Mouse (Mus musculus) midbrain, embryonic 12.5 days (tissue): ENCODE measurements around the gene Lrrc49. TPM values are rescaled to one million over a fixed set of nuclear protein-coding genes. Genes with fewer than 3 reads are reported as not detected.

Experiments
- ATAC-seq: fragments of 200-750 bp; cut with Nextera tagmentation; 2 replicates; pipeline ENCODE4 v1.8.0; 2017; ENCODE audit warnings: low read depth, moderate TSS enrichment, moderate library complexity; ENCODE audit not compliant: low FRiP score
- H3K27ac ChIP-seq: fragments of 300-500 bp; sonication (generic); replicated peaks from 2 replicates; pipeline ENCODE4 v1.5.1; 2016; ENCODE audit warnings: mild to moderate bottlenecking
- H3K27me3 ChIP-seq: fragments of 300-500 bp; sonication (generic); 2 replicates; pipeline ENCODE4 v1.6.1; 2016; ENCODE audit warnings: mild to moderate bottlenecking
- H3K36me3 ChIP-seq: fragments of 300-500 bp; sonication (generic); 2 replicates; pipeline ENCODE4 v1.6.1; 2016
- H3K4me1 ChIP-seq: fragments of 300-500 bp; sonication (generic); 2 replicates; pipeline ENCODE4 v1.6.1; 2016
- H3K4me2 ChIP-seq: fragments of 300-500 bp; sonication (generic); replicated peaks from 2 replicates; pipeline ENCODE4 v1.6.1; 2016; ENCODE audit warnings: mild to moderate bottlenecking, moderate library complexity
- H3K4me3 ChIP-seq: fragments of 300-500 bp; sonication (generic); 2 replicates; pipeline ENCODE4 v1.5.1; 2016; ENCODE audit warnings: mild to moderate bottlenecking
- H3K9ac ChIP-seq: fragments of 300-500 bp; sonication (generic); replicated peaks from 2 replicates; pipeline ENCODE4 v1.6.1; 2016; ENCODE audit warnings: mild to moderate bottlenecking, moderate library complexity
- H3K9me3 ChIP-seq: fragments of 300-500 bp; sonication (generic); 2 replicates; pipeline ENCODE4 v1.6.1; 2016; ENCODE audit warnings: mild to moderate bottlenecking
- WGBS: fragments of 180-500 bp; shearing (Covaris S2); methylation state at CpG from one replicate; pipeline ENCODE4 v1.1.7; 2016; 5-methylcytosine and 5-hydroxymethylcytosine counted together
- polyA plus RNA-seq: library from polyadenylated mRNA; unstranded; fragments of >200 nt; fragmentation: Nextera tagmentation; extraction: Ambion mirVana; gene quantifications from 2 replicates; pipeline ENCODE4 v1.2.1, GENCODE M21; 2016

Lrrc49 gene
- polyA plus RNA-seq, 1 experiment from 2014 or later = 59.4 TPM

GRCm38 (mm10) chr9:60625895-60626294 is 62.1 kb downstream of the Lrrc49 start:
- Histone ChIP-seq H3K36me3 (0 out of 2 replicates have a peak, but pooled peaks cover under 1% of the 10 kb centered on the region), H3K27me3 (no peaks in the 10 kb centered on the region), H3K27ac (peak overlapping the region; percentile 39; the same call in 1 of the 2 replicates), H3K4me1 (peaks cover 13% of the 10 kb centered on the region), H3K9ac (no peak overlapping the region), H3K4me2 (no peak overlapping the region), H3K9me3 (no peaks in the 10 kb centered on the region), H3K4me3 (no peak overlapping the region)
- 20% methylated on average over 1 of the region's 2 CpGs for WGBS
- no peak for ATAC-seq

GRCm38 (mm10) chr9:60616946-60617345 is 71.0 kb downstream of the Lrrc49 start:
- WGBS = 78% methylated on average over 9 of the region's 9 CpGs
- no peak for ATAC-seq

GRCm38 (mm10) chr9:60616359-60616758 is 71.6 kb downstream of the Lrrc49 start:
- no peak overlapping the region for H3K4me2 ChIP-seq
- no peak for ATAC-seq
- H3K4me1 ChIP-seq = no peaks in the 10 kb centered on the region
- H3K27ac ChIP-seq = no peak overlapping the region
- H3K9me3 ChIP-seq = no peaks in the 10 kb centered on the region
- H3K9ac ChIP-seq = no peak overlapping the region
- WGBS = 80% methylated on average over 7 of the region's 7 CpGs
- no peaks in the 10 kb centered on the region for H3K27me3 ChIP-seq
- no peak overlapping the region for H3K4me3 ChIP-seq
- H3K36me3 ChIP-seq = peaks cover 35% of the 10 kb centered on the region

More at GRCm38 (mm10) chr9:60616946-60617345, 71.0 kb downstream of the Lrrc49 start:
- Histone ChIP-seq H3K9me3 (no peaks in the 10 kb centered on the region), H3K4me3 (no peak overlapping the region), H3K36me3 (peaks cover 31% of the 10 kb centered on the region), H3K4me2 (no peak overlapping the region), H3K27me3 (no peaks in the 10 kb centered on the region), H3K27ac (no peak overlapping the region), H3K9ac (no peak overlapping the region), H3K4me1 (no peaks in the 10 kb centered on the region)

GRCm38 (mm10) chr9:60612260-60612659 is 75.7 kb downstream of the Lrrc49 start:
- no peak overlapping the region for H3K4me3 ChIP-seq
- H3K4me2 ChIP-seq = no peak overlapping the region
- no peak for ATAC-seq
- H3K4me1 ChIP-seq = no peaks in the 10 kb centered on the region
- no peak overlapping the region for H3K27ac ChIP-seq
- no peak overlapping the region for H3K9ac ChIP-seq
- 93% methylated on average over 2 of the region's 2 CpGs for WGBS
- H3K9me3 ChIP-seq = no peaks in the 10 kb centered on the region
- peaks cover 47% of the 10 kb centered on the region for H3K36me3 ChIP-seq
- no peaks in the 10 kb centered on the region for H3K27me3 ChIP-seq

- Histone ChIP-seq H3K27ac (no peak overlapping the region), H3K4me1 (no peaks in the 10 kb centered on the region), H3K9ac (no peak overlapping the region), H3K36me3 (peaks cover 54% of the 10 kb centered on the region), H3K4me2 (no peak overlapping the region), H3K9me3 (no peaks in the 10 kb centered on the region), H3K27me3 (no peaks in the 10 kb centered on the region), H3K4me3 (no peak overlapping the region)
- no peak for ATAC-seq
- WGBS = 80% methylated on average over 13 of the region's 13 CpGs
These were observed 77.8 kb downstream of the Lrrc49 start for GRCm38 (mm10) chr9:60610194-60610593.

- Histone ChIP-seq H3K4me1 (no peaks in the 10 kb centered on the region), H3K4me3 (no peak overlapping the region)
These were observed 79.1 kb downstream of the Lrrc49 start for GRCm38 (mm10) chr9:60608857-60609256.

GRCm38 (mm10) chr9:60608086-60608485 is 79.9 kb downstream of the Lrrc49 start:
- H3K9me3 ChIP-seq = no peaks in the 10 kb centered on the region
- no peaks in the 10 kb centered on the region for H3K4me1 ChIP-seq
- ATAC-seq = no peak
- no peak overlapping the region for H3K9ac ChIP-seq
- H3K36me3 ChIP-seq = peaks cover 45% of the 10 kb centered on the region
- H3K27me3 ChIP-seq = no peaks in the 10 kb centered on the region
- 76% methylated on average over 3 of the region's 3 CpGs for WGBS
- H3K27ac ChIP-seq = no peak overlapping the region
- no peak overlapping the region for H3K4me3 ChIP-seq
- no peak overlapping the region for H3K4me2 ChIP-seq

More at GRCm38 (mm10) chr9:60608857-60609256, 79.1 kb downstream of the Lrrc49 start:
- Histone ChIP-seq H3K4me2 (no peak overlapping the region), H3K9me3 (no peaks in the 10 kb centered on the region), H3K36me3 (peaks cover 51% of the 10 kb centered on the region), H3K9ac (no peak overlapping the region), H3K27ac (no peak overlapping the region), H3K27me3 (no peaks in the 10 kb centered on the region)
- WGBS = 89% methylated on average over 9 of the region's 9 CpGs
- no peak for ATAC-seq

- WGBS = 78% methylated on average over 2 of the region's 2 CpGs
- H3K36me3 ChIP-seq = peaks cover 52% of the 10 kb centered on the region
- H3K4me2 ChIP-seq = no peak overlapping the region
- H3K27me3 ChIP-seq = no peaks in the 10 kb centered on the region
- H3K27ac ChIP-seq = no peak overlapping the region
- H3K9me3 ChIP-seq = no peaks in the 10 kb centered on the region
- no peak overlapping the region for H3K9ac ChIP-seq
- no peak overlapping the region for H3K4me3 ChIP-seq
- no peak for ATAC-seq
- H3K4me1 ChIP-seq = no peaks in the 10 kb centered on the region
These were observed 83.0 kb downstream of the Lrrc49 start for GRCm38 (mm10) chr9:60604971-60605370.

GRCm38 (mm10) chr9:60601936-60602335 is 86.0 kb downstream of the Lrrc49 start:
- no peak for ATAC-seq
- Histone ChIP-seq H3K36me3 (peaks cover 48% of the 10 kb centered on the region), H3K27ac (no peak overlapping the region), H3K9ac (no peak overlapping the region), H3K27me3 (no peaks in the 10 kb centered on the region), H3K4me1 (no peaks in the 10 kb centered on the region), H3K9me3 (no peaks in the 10 kb centered on the region), H3K4me2 (no peak overlapping the region), H3K4me3 (no peak overlapping the region)
- WGBS = 88% methylated on average over 10 of the region's 10 CpGs

GRCm38 (mm10) chr9:60600273-60600672 is 87.7 kb downstream of the Lrrc49 start:
- no peak overlapping the region for H3K9ac ChIP-seq
- no peaks in the 10 kb centered on the region for H3K9me3 ChIP-seq
- no peak for ATAC-seq
- H3K4me3 ChIP-seq = no peak overlapping the region
- H3K27me3 ChIP-seq = no peaks in the 10 kb centered on the region
- H3K36me3 ChIP-seq = peaks cover 50% of the 10 kb centered on the region
- no peak overlapping the region for H3K4me2 ChIP-seq
- H3K4me1 ChIP-seq = no peaks in the 10 kb centered on the region
- H3K27ac ChIP-seq = no peak overlapping the region
- WGBS = 90% methylated on average over 4 of the region's 4 CpGs

- Histone ChIP-seq H3K9me3 (no peaks in the 10 kb centered on the region), H3K4me1 (no peaks in the 10 kb centered on the region), H3K9ac (no peak overlapping the region), H3K27ac (no peak overlapping the region), H3K4me2 (no peak overlapping the region), H3K27me3 (no peaks in the 10 kb centered on the region), H3K4me3 (no peak overlapping the region), H3K36me3 (peaks cover 50% of the 10 kb centered on the region)
- 71% methylated on average over 2 of the region's 2 CpGs for WGBS
- ATAC-seq = no peak
These were observed 88.5 kb downstream of the Lrrc49 start for GRCm38 (mm10) chr9:60599489-60599888.

GRCm38 (mm10) chr9:60595406-60595805 is 92.6 kb downstream of the Lrrc49 start:
- Histone ChIP-seq H3K36me3 (peaks cover 60% of the 10 kb centered on the region), H3K27me3 (no peaks in the 10 kb centered on the region), H3K4me1 (no peaks in the 10 kb centered on the region), H3K9ac (no peak overlapping the region), H3K9me3 (no peaks in the 10 kb centered on the region), H3K4me2 (no peak overlapping the region), H3K27ac (no peak overlapping the region), H3K4me3 (no peak overlapping the region)
- ATAC-seq = no peak
- 78% methylated on average over 7 of the region's 7 CpGs for WGBS

GRCm38 (mm10) chr9:60592974-60593373 is 95.0 kb downstream of the Lrrc49 start:
- H3K4me3 ChIP-seq = no peak overlapping the region
- no peaks in the 10 kb centered on the region for H3K27me3 ChIP-seq
- no peaks in the 10 kb centered on the region for H3K4me1 ChIP-seq
- H3K9me3 ChIP-seq = no peaks in the 10 kb centered on the region
- ATAC-seq = no peak
- H3K36me3 ChIP-seq = peaks cover 68% of the 10 kb centered on the region
- no peak overlapping the region for H3K27ac ChIP-seq
- 89% methylated on average over 6 of the region's 6 CpGs for WGBS
- H3K4me2 ChIP-seq = no peak overlapping the region
- no peak overlapping the region for H3K9ac ChIP-seq
